Mouse (Mus musculus) kidney, adult 2 months (tissue): ENCODE measurements around the gene C1ql4. TPM values are rescaled to one million over a fixed set of nuclear protein-coding genes. Genes with fewer than 3 reads are reported as not detected.
"Not testable (repeated sequence)": the region's sequence is repeated elsewhere in the genome, so short reads cannot be mapped to it uniquely, and the experiment has no call there.

Source experiments
- DNase-seq: peaks from one replicate; pipeline ENCODE4 v3.0.0; 2021
- H3K27ac ChIP-seq: fragments of 200-500 bp; 2 replicates; pipeline ENCODE4 v1.5.1; 2012; ENCODE audit warnings: low read depth, low read length, control low read depth, inconsistent platforms; ENCODE audit not compliant: insufficient read depth
- H3K27me3 ChIP-seq: fragments of 200-500 bp; replicated peaks from 2 replicates; pipeline ENCODE4 v1.6.1; 2012; ENCODE audit warnings: mild to moderate bottlenecking, moderate library complexity, low read length, inconsistent platforms; ENCODE audit not compliant: control insufficient read depth, insufficient read depth
- H3K36me3 ChIP-seq: fragments of 200-500 bp; 2 replicates; pipeline ENCODE4 v1.6.1; 2012; ENCODE audit warnings: mild to moderate bottlenecking, moderate library complexity, low read length, inconsistent platforms; ENCODE audit not compliant: control insufficient read depth, insufficient read depth
- H3K4me1 ChIP-seq: fragments of 200-500 bp; 2 replicates; pipeline ENCODE4 v1.6.1; 2011; ENCODE audit warnings: low read length; ENCODE audit not compliant: control insufficient read depth, insufficient read depth
- H3K4me3 ChIP-seq: fragments of 200-500 bp; 2 replicates; pipeline ENCODE4 v1.5.1; 2011; ENCODE audit warnings: mild to moderate bottlenecking, low read depth, low read length, control low read depth; ENCODE audit not compliant: insufficient read depth
- CTCF ChIP-seq: fragments of 200-500 bp; conservative IDR thresholded peaks from 2 replicates; pipeline ENCODE4 v1.5.1; 2011; ENCODE audit warnings: low read depth, mild to moderate bottlenecking, control low read depth, low read length, moderate library complexity, mixed read lengths; ENCODE audit not compliant: insufficient read depth, insufficient read length
- POLR2A ChIP-seq: fragments of 200-500 bp; IDR thresholded peaks from one replicate; pipeline ENCODE4 v1.6.1; 2011; ENCODE audit warnings: low read depth, low read length, control low read depth
- WGBS: fragments of 180-500 bp; shearing (Covaris S2); methylation state at CpG from one replicate; pipeline ENCODE4 v1.1.7; 2018; 5-methylcytosine and 5-hydroxymethylcytosine counted together
- polyA plus RNA-seq: library from polyadenylated mRNA; depleted of rRNA; stranded (reverse); fragments of >200 nt; gene quantifications from 2 replicates; pipeline ENCODE4 v1.2.3, GENCODE M21; 2012

C1ql4 gene
- polyA plus RNA-seq, 1 experiment: 0.44 TPM

GRCm38 (mm10) chr15:99083258-99083657, 4.4 kb downstream of the C1ql4 start:
- 62% methylated on average over 9 of the region's 9 CpGs for WGBS
- no peak overlapping the region for H3K4me3 ChIP-seq
- H3K36me3 ChIP-seq: no peaks in the 10 kb centered on the region
- peak; percentile 70 for DNase-seq
- no peak overlapping the region for H3K27ac ChIP-seq
- no peaks in the 10 kb centered on the region for H3K27me3 ChIP-seq
- peak; percentile 92 for TF ChIP-seq CTCF
- TF ChIP-seq POLR2A: no peak
- H3K4me1 ChIP-seq: peaks cover 9% of the 10 kb centered on the region; the same call in 1 of the 2 replicates

- 84% methylated on average over 16 of the region's 16 CpGs for WGBS
- Histone ChIP-seq H3K4me3 (no peak overlapping the region), H3K4me1 (peaks cover 9% of the 10 kb centered on the region; the same call in 1 of the 2 replicates), H3K27ac (no peak overlapping the region), H3K36me3 (no peaks in the 10 kb centered on the region), H3K27me3 (no peaks in the 10 kb centered on the region)
- DNase-seq: no peak
- TF ChIP-seq POLR2A (no peak), CTCF (no peak)
These were observed 4.8 kb downstream of the C1ql4 start for GRCm38 (mm10) chr15:99082840-99083239.

- no peaks in the 10 kb centered on the region for H3K36me3 ChIP-seq
- H3K4me1 ChIP-seq: peaks cover 9% of the 10 kb centered on the region; the same call in 1 of the 2 replicates
- DNase-seq: no peak
- no peaks in the 10 kb centered on the region for H3K27me3 ChIP-seq
- no peak overlapping the region for H3K27ac ChIP-seq
- WGBS: 96% methylated on average over 12 of the region's 12 CpGs
- TF ChIP-seq POLR2A (no peak), CTCF (no peak)
- H3K4me3 ChIP-seq: no peak overlapping the region
These were observed 5.3 kb downstream of the C1ql4 start for GRCm38 (mm10) chr15:99082322-99082721.

DNA sequence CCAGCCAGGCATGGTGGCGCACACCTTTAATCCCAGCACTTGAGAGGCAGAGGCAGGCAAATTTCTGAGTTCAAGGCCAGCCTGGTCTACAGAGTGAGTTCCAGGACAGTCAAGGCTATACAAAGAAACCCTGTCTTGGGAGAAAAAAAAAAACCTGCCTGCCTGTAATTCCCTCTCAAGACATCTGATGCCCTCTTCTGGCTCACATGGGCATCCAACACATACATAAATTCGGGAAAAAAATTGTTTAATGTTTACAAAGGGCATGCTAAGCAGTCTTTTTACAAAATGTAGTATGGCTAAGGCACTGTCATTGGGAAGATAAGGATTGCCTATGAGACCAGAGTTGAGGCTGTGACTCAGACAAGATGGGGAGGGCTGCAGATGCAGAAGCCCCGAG, 7.8 kb downstream of the C1ql4 start:
- H3K4me3 ChIP-seq: no peak overlapping the region
- TF ChIP-seq POLR2A (no peak), CTCF (no peak)
- H3K27ac ChIP-seq: no peak overlapping the region
- H3K4me1 ChIP-seq: peaks cover 9% of the 10 kb centered on the region; the same call in 1 of the 2 replicates
- WGBS: 78% methylated on average over 3 of the region's 3 CpGs
- H3K36me3 ChIP-seq: no peaks in the 10 kb centered on the region
- H3K27me3 ChIP-seq: no peaks in the 10 kb centered on the region
- no peak for DNase-seq

DNA sequence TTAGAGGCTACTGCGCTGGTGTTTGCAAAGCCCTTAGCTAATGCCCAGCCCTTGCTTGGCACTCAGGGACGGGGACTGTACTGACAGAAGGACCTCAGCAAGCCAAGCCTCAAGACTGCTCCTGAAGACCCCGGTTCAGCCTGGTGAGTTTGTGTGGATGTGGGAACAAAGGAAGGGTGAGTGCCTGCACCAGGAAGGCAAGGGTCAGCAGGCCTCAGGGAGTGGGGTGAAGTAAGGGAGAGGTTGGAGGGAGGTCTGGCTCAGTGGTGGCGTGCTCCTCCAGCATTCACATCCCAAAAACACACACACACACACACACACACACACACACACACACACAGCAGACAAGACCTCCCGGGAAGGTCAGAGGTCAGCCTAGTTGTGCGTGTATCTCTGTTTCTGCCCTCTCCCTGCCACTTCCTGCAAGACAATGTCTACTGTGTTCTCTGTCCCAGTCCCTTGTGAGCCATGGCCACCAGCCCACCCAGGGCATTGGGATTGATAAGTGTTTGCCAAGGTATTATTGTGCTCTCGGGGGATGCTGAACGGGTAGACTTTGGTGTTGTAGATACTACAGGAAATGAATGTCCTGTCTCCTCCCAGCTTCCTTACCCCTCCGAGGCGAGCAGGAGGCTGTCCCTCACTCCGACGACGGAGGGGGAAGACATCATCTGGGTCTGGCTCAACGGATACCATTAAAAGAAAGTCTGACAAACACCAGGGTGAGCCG, 9.3 kb downstream of the C1ql4 start:
- H3K27me3 ChIP-seq: no peaks in the 10 kb centered on the region
- 76% methylated on average over 15 of the region's 15 CpGs for WGBS
- no peaks in the 10 kb centered on the region for H3K36me3 ChIP-seq
- TF ChIP-seq POLR2A (no peak), CTCF (no peak)
- DNase-seq: no peak
- H3K4me1 ChIP-seq: no peaks in the 10 kb centered on the region
- no peak overlapping the region for H3K4me3 ChIP-seq
- H3K27ac ChIP-seq: no peak overlapping the region

GRCm38 (mm10) chr15:99076011-99076410, 11.6 kb downstream of the C1ql4 start:
- DNase-seq, H3K27me3 ChIP-seq, H3K4me1 ChIP-seq, H3K27ac ChIP-seq, H3K4me3 ChIP-seq, H3K36me3 ChIP-seq: not testable (repeated sequence)
- WGBS: 95% methylated on average over 3 of the region's 3 CpGs

DNA sequence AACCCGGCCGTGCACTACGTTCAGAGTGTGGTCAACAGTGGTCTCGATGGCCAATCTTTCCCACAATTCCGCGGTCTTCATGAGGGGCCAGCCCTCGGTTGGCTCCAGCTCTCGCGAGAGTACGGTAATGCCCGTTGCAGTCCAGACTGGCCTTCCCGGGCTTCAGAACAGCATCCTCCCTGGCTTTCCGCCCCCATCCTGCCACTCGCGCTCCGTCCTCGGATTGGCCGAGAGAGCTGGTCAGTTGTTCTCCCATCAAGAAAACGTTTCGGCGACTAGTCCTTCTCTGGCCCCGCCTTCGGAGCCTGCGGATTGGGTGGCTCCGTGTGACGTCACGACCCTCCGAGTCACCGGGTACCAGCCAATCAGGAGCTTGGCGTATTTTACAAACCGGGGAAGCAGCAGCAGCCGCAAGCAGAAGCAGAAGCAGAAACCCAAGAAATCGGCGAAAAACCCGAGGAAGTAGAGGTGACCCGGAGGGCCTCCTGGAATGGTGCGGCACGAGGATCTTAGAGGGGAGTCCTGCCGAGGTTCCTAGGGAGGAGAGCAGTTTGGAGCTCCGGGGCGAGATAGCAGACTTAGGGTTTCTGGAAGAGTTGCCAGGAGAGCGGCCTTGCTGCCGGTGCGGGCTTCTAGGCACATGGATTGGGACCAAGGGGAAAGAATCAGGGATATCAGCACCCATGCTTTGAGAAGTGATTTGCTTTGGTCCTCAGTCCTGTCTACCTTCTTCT, 12.8 kb downstream of the C1ql4 start:
- WGBS: under 1% methylated on average over 44 of the region's 44 CpGs
- Histone ChIP-seq H3K4me1 (no peaks in the 10 kb centered on the region), H3K27ac (peak overlapping the region; percentile 89), H3K27me3 (no peaks in the 10 kb centered on the region), H3K4me3 (peak overlapping the region; percentile 65), H3K36me3 (no peaks in the 10 kb centered on the region)
- peak; percentile 99 for DNase-seq
- no peak for TF ChIP-seq CTCF
- peak; percentile 19 for TF ChIP-seq POLR2A
